Mouse (Mus musculus) lung, adult 2 months (tissue): ENCODE data around the gene Tspan17.

Source experiments
- CTCF ChIP-seq: fragments of 200-500 bp; IDR thresholded peaks from 2 replicates; pipeline ENCODE4 v1.5.1; 2011; ENCODE audit warnings: mild to moderate bottlenecking, low read length, control low read depth; ENCODE audit not compliant: insufficient read depth
- POLR2A ChIP-seq: fragments of 200-500 bp; IDR thresholded peaks from 2 replicates; pipeline ENCODE4 v1.6.1; 2011; ENCODE audit warnings: low read depth, mild to moderate bottlenecking, control low read depth, low read length, borderline replicate concordance; ENCODE audit errors: extremely low read depth

- TF ChIP-seq POLR2A (no peak), CTCF (no peak)
Measured at GRCm38 (mm10) chr13:54789561-54790397, 602 bp downstream of the Tspan17 start.
